Mouse (Mus musculus) ovary, adult 18-20 months (tissue): ENCODE results near the gene Uchl4.

Experiments used
- DNase-seq: peaks from one replicate; pipeline ENCODE4 v3.0.0; 2022; ENCODE audit warnings: low spot score, mixed read lengths

Gene Uchl4

GRCm38 (mm10) chr9:64234768-64235435 lies at the start of gene Uchl4:
Gene Uchl4, plus strand, starts transcription at chr9:64235201.
- no peak for DNase-seq

GRCm38 (mm10) chr9:64193879-64194278 lies 41.1 kb upstream of the Uchl4 start:
- DNase-seq, result no peak

GRCm38 (mm10) chr9:64195554-64195953 lies 39.4 kb upstream of the Uchl4 start:
- DNase-seq, result no peak

GRCm38 (mm10) chr9:64197524-64197923 lies 37.5 kb upstream of the Uchl4 start:
- no peak for DNase-seq

DNA sequence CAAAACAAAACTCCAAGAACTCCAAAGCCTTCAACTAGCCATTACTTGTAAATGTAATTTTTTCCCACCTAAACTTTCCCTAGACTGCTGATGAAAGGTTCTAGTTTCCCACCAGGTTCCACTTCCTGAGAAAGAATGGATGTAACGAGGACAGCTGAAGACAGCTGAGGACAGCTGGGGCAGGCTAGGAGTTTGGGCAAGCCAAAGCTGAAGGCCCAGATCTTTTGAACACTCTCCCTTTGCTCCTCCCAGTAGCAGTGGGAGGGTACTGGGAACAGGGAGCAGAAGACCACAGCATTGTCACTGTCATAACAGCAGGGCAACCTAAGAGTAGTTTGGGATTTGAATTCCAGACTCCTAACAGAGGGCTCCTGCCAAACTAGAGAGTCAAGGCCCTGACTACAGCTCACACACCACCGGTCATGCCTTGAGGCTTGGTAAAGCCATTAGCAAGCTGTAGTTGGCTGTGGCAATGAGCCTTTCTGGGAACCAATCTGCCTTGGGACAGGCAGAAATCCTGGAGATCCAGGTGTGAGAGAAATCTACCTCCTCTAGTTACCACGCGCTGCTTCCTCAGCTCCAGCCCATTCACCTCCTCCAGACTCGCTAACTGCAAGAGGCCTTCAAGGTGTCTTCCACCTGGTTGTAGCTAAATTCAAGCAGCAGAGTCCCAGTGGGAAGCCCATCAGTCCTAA lies 36.8 kb upstream of the Uchl4 start:
- DNase-seq, result no peak

GRCm38 (mm10) chr9:64198763-64199418 lies 36.1 kb upstream of the Uchl4 start:
- DNase-seq, result peak; percentile 26

DNA sequence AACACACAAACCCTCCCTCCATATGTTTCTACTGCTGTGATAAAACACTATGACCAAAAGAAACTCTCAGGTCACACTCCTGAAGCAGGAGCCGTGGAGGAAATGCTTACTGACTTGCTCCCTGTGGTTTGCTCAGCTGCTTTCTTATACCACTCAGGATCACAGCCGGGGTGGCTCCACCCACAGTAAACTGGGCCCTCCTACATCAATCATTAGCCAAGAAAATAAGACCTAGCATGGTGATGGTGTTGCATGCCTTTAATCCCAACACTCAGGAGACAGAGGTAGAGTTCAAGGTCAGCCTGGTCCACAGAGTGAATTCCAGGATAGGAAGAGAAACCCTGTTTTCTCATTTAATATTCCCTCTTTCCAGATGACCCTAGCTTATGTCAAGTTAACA lies 35.1 kb upstream of the Uchl4 start:
- no peak for DNase-seq

GRCm38 (mm10) chr9:64202331-64202730 lies 32.7 kb upstream of the Uchl4 start:
- no peak for DNase-seq

- no peak for DNase-seq
These were observed 32.1 kb upstream of the Uchl4 start for GRCm38 (mm10) chr9:64202866-64203265.

- DNase-seq, result no peak
These were observed 27.4 kb upstream of the Uchl4 start for GRCm38 (mm10) chr9:64207509-64208084.

DNA sequence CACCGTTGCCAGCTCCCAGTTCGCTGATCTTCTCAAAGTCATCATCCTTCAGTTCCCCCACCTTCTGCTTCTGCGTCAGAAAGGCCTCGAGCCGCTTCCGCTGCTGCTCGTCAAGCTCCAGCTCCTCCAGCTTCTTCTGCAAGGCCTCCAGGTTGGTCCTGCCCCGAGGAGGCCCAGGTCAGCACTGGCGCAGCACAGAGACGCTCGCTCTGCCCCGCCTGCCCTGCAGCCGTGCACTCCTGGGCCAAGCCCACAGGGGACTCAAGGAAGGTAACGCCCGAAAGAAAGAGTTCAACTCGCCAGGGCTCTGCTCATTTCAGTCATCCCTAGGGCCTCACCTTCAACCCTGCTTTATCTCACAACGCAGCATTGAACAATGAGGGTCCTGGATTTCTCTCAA lies 20.5 kb upstream of the Uchl4 start:
- no peak for DNase-seq

DNA sequence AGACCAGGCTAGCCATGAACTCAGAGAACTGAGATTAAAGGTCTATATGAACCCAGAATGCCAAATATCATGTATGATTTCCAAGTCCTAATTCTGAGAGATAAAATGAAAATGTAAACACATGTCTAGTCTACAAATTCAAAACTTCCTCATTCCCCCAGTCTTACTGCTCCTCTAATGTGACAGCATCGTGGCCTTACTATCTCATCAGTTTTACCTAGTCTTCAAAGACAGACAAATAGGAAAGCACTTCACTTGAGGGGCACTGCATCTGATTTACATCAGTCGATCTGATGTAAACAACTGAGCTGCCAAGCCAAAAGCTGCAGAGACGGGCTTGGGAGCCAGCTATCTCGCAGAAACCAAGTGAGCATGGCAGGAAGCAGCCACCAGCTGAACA lies 18.9 kb upstream of the Uchl4 start:
- no peak for DNase-seq

DNA sequence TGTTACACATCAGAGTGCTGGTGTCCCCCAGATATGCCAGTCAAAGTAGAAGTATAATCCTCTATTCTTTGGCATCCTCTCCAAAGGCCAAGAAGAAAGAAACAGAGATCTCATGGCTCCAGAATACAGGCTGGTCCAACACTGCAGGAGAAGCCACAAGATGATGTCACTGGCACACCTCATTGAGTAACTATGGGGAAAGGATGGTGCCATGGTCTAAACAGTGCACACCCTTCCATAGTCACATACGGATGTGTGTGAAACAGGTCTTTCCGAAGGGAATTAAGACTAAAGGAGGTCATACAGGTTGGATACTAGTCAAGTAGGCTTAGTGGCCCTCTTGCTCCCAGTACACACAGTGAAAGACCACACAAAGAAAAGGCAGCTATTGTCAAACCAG lies 18.4 kb upstream of the Uchl4 start:
- no peak for DNase-seq

DNA sequence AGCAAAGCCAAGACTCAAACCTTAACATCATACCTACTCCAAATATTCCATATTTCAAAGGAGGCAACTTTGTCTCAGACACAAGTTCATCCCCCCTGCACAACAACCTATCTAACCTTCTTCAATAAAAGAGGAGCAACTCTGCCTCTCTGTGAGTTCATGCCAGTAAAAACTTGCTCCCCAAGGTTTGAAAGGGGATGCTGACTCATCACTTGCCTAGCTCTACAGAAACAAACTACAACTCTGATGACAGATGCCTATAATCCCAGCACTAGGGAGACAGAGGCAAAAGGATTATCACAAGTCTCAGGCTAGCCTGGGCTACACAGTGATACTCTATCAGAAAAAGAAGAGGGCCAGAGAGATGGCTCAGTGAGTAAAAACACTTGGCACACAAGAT lies 17.1 kb upstream of the Uchl4 start:
- DNase-seq, result no peak

- no peak for DNase-seq
These were observed 15.7 kb upstream of the Uchl4 start for GRCm38 (mm10) chr9:64219305-64219704.

DNA sequence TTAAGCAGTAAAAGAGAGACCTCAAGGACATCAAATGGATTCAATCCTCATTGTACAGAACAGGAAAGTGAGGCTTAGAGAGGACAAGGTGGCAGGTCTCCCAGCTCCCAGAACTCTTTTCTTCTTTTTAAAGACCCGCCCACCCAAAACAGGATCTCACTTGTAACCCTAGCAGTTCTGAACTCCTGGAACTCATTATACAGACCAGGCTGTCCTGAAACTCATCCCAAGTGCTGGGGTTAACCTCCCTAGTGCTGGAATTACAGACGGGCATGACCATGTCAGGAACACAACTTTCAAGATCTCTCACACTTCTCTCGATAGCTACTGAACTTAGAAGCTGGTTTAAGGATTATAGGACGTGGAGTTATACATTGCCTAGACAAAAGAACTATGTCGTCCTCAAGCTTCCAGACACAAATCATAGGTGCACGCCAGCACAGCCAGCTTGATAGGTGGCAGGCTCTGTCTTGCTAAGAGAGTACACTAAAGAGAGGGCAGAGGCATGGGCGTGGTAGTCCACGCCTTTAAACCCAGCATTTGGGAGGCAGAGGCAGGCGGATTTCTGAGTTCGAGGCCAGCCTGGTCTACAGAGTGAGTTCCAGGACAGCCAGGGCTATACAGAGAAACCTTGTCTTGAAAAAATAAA lies 15.1 kb upstream of the Uchl4 start:
- DNase-seq, result no peak

- no peak for DNase-seq
These were observed 14.4 kb upstream of the Uchl4 start for GRCm38 (mm10) chr9:64220603-64221002.

DNA sequence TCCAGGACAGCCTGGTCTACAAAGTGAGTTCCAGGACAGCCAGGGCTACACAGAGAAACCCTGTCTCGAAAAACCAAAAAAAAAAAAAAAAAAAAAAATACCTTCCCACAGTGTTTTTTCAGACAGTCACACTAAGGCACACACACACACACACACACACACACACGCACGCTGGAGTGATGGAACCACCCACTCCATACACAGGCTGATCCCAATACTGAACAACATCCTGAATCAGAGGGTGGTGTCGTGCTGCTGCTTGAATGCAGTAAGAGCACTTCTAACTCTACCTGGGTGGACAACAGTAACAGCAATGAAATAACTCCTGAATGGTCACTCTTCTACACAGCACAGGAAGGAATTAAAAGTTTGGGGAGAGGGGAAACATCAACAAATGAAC lies 13.5 kb upstream of the Uchl4 start:
- no peak for DNase-seq

GRCm38 (mm10) chr9:64222098-64222497 lies 12.9 kb upstream of the Uchl4 start:
- DNase-seq, result no peak

- no peak for DNase-seq
These were observed 9.2 kb upstream of the Uchl4 start for GRCm38 (mm10) chr9:64225805-64226204.

GRCm38 (mm10) chr9:64227736-64228135 lies 7.3 kb upstream of the Uchl4 start:
- DNase-seq, result no peak

GRCm38 (mm10) chr9:64228972-64229371 lies 6.0 kb upstream of the Uchl4 start:
- DNase-seq, result no peak

- no peak for DNase-seq
These were observed 3.8 kb upstream of the Uchl4 start for GRCm38 (mm10) chr9:64231171-64231570.
